Mouse (Mus musculus): ENCODE measurements at regions not wholly inside any gene's neighbourhood (a gene's known extent, or its start where the extent isn't known, plus 50 kb on each side); places are given as distances from the start of the nearest gene placed in this dataset.

DNA sequence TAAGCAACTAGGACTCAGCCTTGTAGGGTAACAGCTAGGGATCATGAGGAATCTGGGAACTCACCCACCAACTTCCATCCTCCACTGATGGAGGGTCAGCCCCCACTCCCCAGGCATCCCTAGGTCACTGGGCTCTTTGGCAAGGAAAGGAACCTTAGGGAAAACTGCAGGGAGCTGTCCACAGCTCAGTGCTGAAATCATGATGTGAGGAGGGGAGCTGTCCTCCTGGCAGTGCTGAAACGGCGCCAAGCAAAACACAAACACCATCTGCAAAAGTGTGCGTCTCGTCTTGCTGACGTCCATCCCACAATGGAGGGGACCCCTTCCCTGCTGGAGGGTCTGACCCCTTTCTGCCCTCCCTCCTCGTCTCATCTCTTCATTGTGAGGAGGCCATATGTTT is 68.6 kb upstream of the Rph3a start:
- DNase-seq (ENCODE audit: low spot score) = peak; percentile 32

DNA sequence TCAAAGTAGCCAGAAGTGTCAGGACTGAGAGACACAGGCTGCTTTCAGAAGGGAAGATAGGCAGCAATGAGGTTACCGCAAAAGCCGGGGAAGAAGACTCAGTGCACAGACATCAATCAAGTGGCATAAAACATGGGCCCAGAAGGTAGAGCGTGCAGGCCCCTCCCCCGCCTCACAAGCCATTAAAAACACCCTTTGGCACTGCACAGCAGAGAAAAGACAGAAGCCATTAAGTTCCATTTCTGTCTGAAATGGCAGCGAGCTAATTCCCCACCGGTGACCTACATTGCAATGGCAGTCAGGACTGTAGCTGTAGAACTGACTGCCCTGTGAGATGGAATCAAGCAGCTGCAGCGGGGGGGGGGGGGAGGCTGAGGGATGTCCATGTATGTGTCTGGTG is 66.8 kb upstream of the Rph3a start:
- DNase-seq (ENCODE audit: low spot score) = no peak

DNA sequence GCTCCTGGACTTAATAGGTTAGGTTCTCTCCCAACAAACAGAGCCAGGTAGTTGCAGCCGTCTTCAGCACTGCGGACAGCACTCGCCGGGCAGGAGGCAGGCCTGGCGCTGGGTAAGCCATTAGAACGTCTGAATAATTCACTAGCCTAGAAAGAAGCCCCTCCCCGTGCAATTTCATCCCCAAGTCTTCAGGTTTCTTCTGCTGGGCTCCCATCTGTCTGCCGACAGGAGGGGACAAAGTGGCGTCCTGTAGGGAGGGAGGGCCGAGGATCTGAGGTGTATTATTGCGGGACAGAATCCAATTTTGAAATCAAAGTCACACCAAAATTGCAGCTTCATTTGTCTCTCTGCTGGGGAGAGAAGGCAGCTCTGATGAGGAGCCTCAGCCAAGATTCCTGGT is 58.9 kb upstream of the Rph3a start:
- no peak for DNase-seq (ENCODE audit: low spot score)

DNA sequence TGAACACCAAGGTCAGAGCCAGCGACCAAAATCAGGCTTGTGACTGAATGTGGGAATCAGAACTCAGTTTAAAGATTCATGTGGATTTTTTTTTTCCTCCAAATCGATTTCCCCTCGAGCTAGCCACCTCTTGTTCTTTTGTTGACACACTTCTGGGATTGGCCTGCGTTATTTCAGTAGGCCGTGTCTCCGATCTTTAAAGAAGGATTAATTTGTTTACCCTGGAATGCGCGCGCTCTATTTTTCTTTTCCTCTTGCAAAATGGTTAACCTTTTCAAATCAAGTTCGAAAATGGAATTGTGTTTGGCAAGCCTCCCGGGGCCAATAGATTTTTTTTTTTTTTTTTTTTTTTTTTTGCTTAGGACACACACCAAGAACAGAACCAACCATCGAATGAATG is 54.8 kb upstream of the Rph3a start:
- no peak for DNase-seq (ENCODE audit: low spot score)

DNA sequence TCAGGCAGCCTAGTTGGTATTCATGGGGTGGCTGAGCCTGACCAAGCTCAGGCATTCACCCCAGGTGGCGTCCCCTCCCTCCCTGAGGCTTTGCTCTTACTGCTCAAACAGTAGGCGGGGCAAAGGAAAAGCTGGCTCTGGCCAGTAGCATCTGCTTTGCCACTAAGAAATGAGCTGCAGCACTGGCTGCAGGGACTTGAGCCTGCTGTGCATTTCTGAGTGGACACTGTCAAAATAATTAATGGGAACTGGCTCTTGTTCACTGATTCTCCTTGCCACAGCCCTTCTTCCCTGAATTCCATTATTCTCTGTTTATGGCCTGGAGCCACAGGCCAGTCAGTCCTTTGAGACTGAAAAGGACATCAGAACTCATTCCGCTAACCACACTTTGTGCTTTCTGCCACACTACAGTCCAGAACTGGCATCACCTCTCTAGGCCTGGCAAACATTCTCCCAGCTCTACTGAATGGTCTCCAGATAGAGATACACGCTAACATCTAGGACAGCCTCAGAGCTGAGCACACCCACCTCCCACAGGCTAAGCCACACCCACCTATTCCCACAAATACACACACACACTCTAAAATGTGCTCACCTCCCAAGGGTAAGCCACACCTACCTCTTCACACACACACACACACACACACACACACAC is 53.2 kb upstream of the Rph3a start:
- no peak for DNase-seq (ENCODE audit: low spot score)

DNA sequence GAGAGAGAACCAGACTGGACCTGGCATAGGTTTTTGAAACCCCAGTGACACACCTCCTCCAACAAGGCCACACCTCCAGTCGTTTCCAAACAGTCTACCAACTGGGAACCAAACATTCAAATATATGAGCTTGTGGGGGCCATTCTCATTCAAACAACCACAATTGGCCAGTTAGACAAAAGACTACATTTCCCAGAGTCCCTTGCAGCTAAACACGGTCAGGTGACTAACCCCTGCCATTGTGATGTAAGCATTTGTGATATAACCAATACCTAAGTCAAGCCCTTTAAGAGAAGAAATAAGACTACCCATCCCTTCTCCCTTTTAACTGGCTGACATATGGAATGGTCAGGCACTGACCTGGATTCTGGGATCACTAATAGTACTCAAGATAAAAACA is 51.8 kb upstream of the Rph3a start:
- no peak for DNase-seq (ENCODE audit: low spot score)

All from urinary bladder, adult 2 months (tissue).